Mouse (Mus musculus) liver, embryonic 14.5 days (tissue): ENCODE measurements around the gene Tmem232.

Experiments
- CTCF ChIP-seq: IDR thresholded peaks from 2 replicates; pipeline ENCODE4 v1.5.1; 2016; ENCODE audit warnings: antibody characterized with exemption, low read depth, control low read depth
- EP300 ChIP-seq: IDR thresholded peaks from 2 replicates; pipeline ENCODE4 v1.6.1; 2016; ENCODE audit warnings: antibody characterized with exemption, low read depth

GRCm38 (mm10) chr17:65320623-65321022, 220.0 kb downstream of the Tmem232 start:
- TF ChIP-seq CTCF (no peak), EP300 (no peak)
